Mouse (Mus musculus) embryonic stem cell, embryonic (primary cell): ENCODE data around the gene Mfsd9.
"Not testable (repeated sequence)": the region's sequence is repeated elsewhere in the genome, so short reads cannot be mapped to it uniquely, and the experiment has no call there.

Experiments
- CTCF ChIA-PET, 4 experiments: fragments of 300-600 bp in 2 of 4; fragments of 350-600 bp in 2 of 4; sonication (Branson Sonifier 250); formaldehyde crosslinking; loops; one replicate each; lab custom pipeline; 2022; ENCODE audit warnings: inconsistent platforms in 2 of 4; lab: Charles Lee
- POLR2A ChIA-PET, 4 experiments: fragments of 300-600 bp in 2 of 4; fragments of 350-600 bp in 2 of 4; sonication (Branson Sonifier 250); formaldehyde crosslinking; loops; one replicate each; lab custom pipeline; 2022; ENCODE audit warnings: antibody characterized with exemption in 4 of 4, inconsistent platforms in 1 of 4; lab: Charles Lee

Gene Mfsd9

DNA sequence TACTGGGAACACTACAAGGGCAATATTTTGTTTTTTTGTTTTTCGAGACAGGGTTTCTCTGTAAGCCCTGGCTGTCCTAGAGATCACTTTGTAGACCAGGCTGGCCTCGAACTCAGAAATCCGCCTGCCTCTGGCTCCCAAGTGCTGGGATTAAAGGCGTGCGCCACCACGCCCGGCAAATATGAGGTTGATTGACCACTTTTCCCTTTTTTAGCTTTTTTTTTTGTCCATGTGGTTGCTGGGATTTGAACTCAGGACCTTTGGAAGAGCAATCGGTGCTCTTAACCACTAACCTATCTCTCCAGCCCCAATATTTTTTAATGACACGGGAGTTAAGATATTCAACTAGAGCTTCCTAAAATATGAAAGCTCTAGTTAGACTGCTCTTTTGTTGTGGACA lies 52.2 kb downstream of the Mfsd9 start:
- CTCF ChIA-PET = not testable (repeated sequence)
- POLR2A ChIA-PET = interaction anchor here in 1 of 4 experiments (0.6 kb wide), 2 partner anchors 117 to 1585 kb away, joined by 3 read pairs; no protein-coding TSS in a partner anchor

DNA sequence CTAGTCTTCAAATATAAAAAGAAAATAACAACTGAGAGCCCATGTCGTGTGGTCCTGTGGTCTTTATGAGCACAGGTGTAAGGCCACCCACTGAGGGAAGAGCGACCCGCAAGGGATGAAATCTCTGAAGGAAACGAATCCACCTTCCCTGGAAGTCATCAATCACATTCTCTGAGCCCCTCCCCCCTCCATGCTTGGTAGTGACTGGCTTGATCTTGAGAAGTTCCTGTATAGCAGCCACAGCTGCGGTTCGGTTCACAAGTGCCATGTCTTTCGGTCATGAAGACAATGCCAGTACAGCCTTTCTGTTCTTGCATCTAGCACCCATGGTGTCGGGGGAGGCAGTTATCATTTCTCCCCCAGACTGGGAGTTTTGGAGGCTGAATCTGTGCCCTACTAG lies 52.8 kb downstream of the Mfsd9 start:
- CTCF ChIA-PET = no interaction called here
- POLR2A ChIA-PET = interaction anchor here in 1 of 4 experiments (0.6 kb wide), 1 partner anchor 1585 kb away, joined by 3 read pairs; no protein-coding TSS in a partner anchor

DNA sequence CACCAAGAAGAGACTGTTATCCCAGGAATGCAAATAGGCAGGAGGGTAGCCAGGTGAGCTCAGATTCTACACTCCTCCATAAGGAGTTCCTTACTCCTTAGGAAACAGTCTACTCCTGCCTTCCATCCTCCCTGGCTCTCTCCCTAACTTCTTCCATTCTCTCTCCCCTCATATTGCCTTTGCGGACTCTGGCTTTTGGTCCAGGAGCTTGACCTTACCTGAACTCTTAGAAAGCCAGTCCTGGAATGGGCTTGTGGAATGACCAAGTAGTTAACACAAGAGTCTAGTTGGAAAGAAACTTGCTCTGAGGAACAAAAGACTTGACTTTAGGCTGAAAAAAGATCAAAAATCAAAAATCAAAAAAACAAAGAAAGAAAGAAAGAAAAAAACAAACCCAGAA lies 61.9 kb downstream of the Mfsd9 start:
- ChIA-PET POLR2A (no interaction called here), CTCF (interaction anchor here in 1 of 4 experiments (0.6 kb wide), 1 partner anchor 191 kb away, joined by 6 read pairs; no protein-coding TSS in a partner anchor)

DNA sequence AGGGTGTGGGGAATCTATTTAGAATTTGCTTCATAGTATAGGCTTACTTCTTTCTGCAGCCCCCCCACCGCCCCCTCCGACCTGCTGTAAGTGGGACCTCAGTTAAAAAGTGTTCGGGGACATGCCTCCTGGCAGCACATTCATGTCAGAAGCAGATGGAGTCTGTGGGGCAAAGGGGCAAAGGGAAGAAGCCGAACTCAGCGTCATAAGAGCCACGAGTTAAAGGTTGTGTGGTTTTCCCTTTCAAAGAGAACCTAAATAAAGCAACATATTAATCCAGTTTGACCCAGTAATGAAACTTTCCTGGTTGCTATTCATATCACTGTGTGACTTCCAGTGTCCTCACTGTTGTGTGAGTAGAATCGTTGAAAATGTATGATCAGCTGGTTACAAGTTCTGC lies 63.1 kb downstream of the Mfsd9 start:
- CTCF ChIA-PET = interaction anchor here in 1 of 4 experiments (0.5 kb wide), 1 partner anchor 67 kb away, joined by 3 read pairs; no protein-coding TSS in a partner anchor
- POLR2A ChIA-PET = no interaction called here

DNA sequence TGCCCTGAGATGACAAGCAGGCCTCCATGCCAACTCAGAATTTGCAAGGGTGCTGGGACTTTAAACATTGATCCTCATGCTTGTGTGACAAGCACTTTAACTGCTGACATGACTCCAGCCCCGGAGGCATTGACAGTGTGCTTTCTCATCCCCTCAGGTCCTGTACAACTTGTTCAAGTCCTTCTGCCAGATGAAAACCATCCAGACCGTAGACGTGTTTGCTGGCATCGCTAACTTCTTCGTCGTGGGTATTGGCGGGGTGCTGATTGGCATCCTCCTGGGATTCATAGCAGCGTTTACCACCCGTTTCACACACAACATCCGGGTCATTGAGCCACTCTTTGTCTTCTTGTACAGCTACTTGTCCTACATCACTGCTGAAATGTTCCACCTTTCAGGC lies 64.4 kb downstream of the Mfsd9 start:
- CTCF ChIA-PET = interaction anchor here in 1 of 4 experiments (0.6 kb wide), 1 partner anchor 1115 kb away, joined by 4 read pairs; no protein-coding TSS in a partner anchor

More for the DNA sequence above, 64.4 kb downstream of the Mfsd9 start:
- POLR2A ChIA-PET = no interaction called here
